Mouse (Mus musculus): ENCODE results near the gene Olfm2. TPM values are rescaled to one million over a fixed set of nuclear protein-coding genes. Genes with fewer than 3 reads are reported as not detected.
"Not testable (repeated sequence)": the region's sequence is repeated elsewhere in the genome, so short reads cannot be mapped to it uniquely, and the experiment has no call there.

The Olfm2 gene
- polyA plus RNA-seq, 1 experiment from 2014 or later: 269 TPM

- ATAC-seq: peak; percentile 94
- Histone ChIP-seq H3K4me1 (ENCODE audit: control insufficient read depth, insufficient read depth, low read depth, low read length) (peaks cover 30% of the 10 kb centered on the region), H3K4me3 (ENCODE audit: low read length) (peak within 1 kb of the TSS; percentile 90), H3K27me3 (replicated peaks; ENCODE audit: control insufficient read depth, insufficient read depth, low read length) (no peaks in the 10 kb centered on the region), H3K36me3 (ENCODE audit: control insufficient read depth, insufficient read depth, low read length) (peaks cover 8% of the 10 kb centered on the region), H3K4me2 (ENCODE audit: low read length) (peak within 1 kb of the TSS; percentile 99), H3K9me3 (ENCODE audit: control insufficient read depth, low read length) (no peaks in the 10 kb centered on the region), H3K27ac (ENCODE audit: low read depth, low read length) (peak within 1 kb of the TSS; percentile 89), H3K9ac (ENCODE audit: low read depth, low read length) (peak within 1 kb of the TSS; percentile 76)
- 1% methylated on average over 51 of the region's 51 CpGs for WGBS
Measured at GRCm38 (mm10) chr9:20642101-20642895, 103.9 kb downstream of the Olfm2 start, which contains the start of gene Ubl5. TSS of gene Ubl5 (plus strand) at chr9:20642878.

- no peak for ATAC-seq
- no peaks in the 10 kb centered on the region for H3K27me3 ChIP-seq (replicated peaks; ENCODE audit: control insufficient read depth, insufficient read depth, low read length)
- 31% methylated on average over 6 of the region's 6 CpGs for WGBS
- H3K9ac ChIP-seq (ENCODE audit: low read depth, low read length): peak overlapping the region; percentile 76
- peaks cover 6% of the 10 kb centered on the region; the same call in 1 of the 2 replicates for H3K36me3 ChIP-seq (ENCODE audit: control insufficient read depth, insufficient read depth, low read length)
- H3K4me3 ChIP-seq (ENCODE audit: low read length): peak overlapping the region; percentile 90
- peaks cover 30% of the 10 kb centered on the region for H3K4me1 ChIP-seq (ENCODE audit: control insufficient read depth, insufficient read depth, low read depth, low read length)
- H3K9me3 ChIP-seq (ENCODE audit: control insufficient read depth, low read length): no peaks in the 10 kb centered on the region
- peak overlapping the region; percentile 99 for H3K4me2 ChIP-seq (ENCODE audit: low read length)
- peak overlapping the region; percentile 89; the same call in 1 of the 2 replicates for H3K27ac ChIP-seq (ENCODE audit: low read depth, low read length)
Measured at GRCm38 (mm10) chr9:20641501-20641900, 104.6 kb downstream of the Olfm2 start.

GRCm38 (mm10) chr9:20639486-20639885 is 106.7 kb downstream of the Olfm2 start:
- Histone ChIP-seq H3K4me1 (ENCODE audit: control insufficient read depth, insufficient read depth, low read depth, low read length) (peaks cover 17% of the 10 kb centered on the region), H3K4me2 (ENCODE audit: low read length) (no peak overlapping the region), H3K27ac (ENCODE audit: low read depth, low read length) (no peak overlapping the region), H3K4me3 (ENCODE audit: low read length) (no peak overlapping the region), H3K9ac (ENCODE audit: low read depth, low read length) (no peak overlapping the region), H3K9me3 (ENCODE audit: control insufficient read depth, low read length) (no peaks in the 10 kb centered on the region), H3K36me3 (ENCODE audit: control insufficient read depth, insufficient read depth, low read length) (0 out of 2 replicates have a peak, but pooled peaks cover 6% of the 10 kb centered on the region), H3K27me3 (replicated peaks; ENCODE audit: control insufficient read depth, insufficient read depth, low read length) (no peaks in the 10 kb centered on the region)
- no peak for ATAC-seq
- 89% methylated on average over 4 of the region's 4 CpGs for WGBS

- H3K36me3 ChIP-seq (ENCODE audit: control insufficient read depth, insufficient read depth, low read length): 0 out of 2 replicates have a peak, but pooled peaks cover 6% of the 10 kb centered on the region
- 94% methylated on average over 19 of the region's 19 CpGs for WGBS
- H3K4me1 ChIP-seq (ENCODE audit: control insufficient read depth, insufficient read depth, low read depth, low read length): peaks cover 12% of the 10 kb centered on the region
- no peak overlapping the region for H3K27ac ChIP-seq (ENCODE audit: low read depth, low read length)
- no peaks in the 10 kb centered on the region for H3K27me3 ChIP-seq (replicated peaks; ENCODE audit: control insufficient read depth, insufficient read depth, low read length)
- no peak overlapping the region for H3K4me2 ChIP-seq (ENCODE audit: low read length)
- no peak for ATAC-seq
- H3K9me3 ChIP-seq (ENCODE audit: control insufficient read depth, low read length): no peaks in the 10 kb centered on the region
- H3K4me3 ChIP-seq (ENCODE audit: low read length): no peak overlapping the region
- no peak overlapping the region for H3K9ac ChIP-seq (ENCODE audit: low read depth, low read length)
Measured at GRCm38 (mm10) chr9:20638552-20638951, 107.6 kb downstream of the Olfm2 start.

GRCm38 (mm10) chr9:20636790-20637189 is 109.4 kb downstream of the Olfm2 start:
- no peak for ATAC-seq
- no peaks in the 10 kb centered on the region for H3K9me3 ChIP-seq (ENCODE audit: control insufficient read depth, low read length)
- WGBS: 83% methylated on average over 2 of the region's 2 CpGs
- H3K4me2 ChIP-seq (ENCODE audit: low read length): no peak overlapping the region
- peaks cover 11% of the 10 kb centered on the region for H3K4me1 ChIP-seq (ENCODE audit: control insufficient read depth, insufficient read depth, low read depth, low read length)
- H3K27ac ChIP-seq (ENCODE audit: low read depth, low read length): no peak overlapping the region
- H3K9ac ChIP-seq (ENCODE audit: low read depth, low read length): no peak overlapping the region
- H3K4me3 ChIP-seq (ENCODE audit: low read length): no peak overlapping the region
- no peaks in the 10 kb centered on the region for H3K27me3 ChIP-seq (replicated peaks; ENCODE audit: control insufficient read depth, insufficient read depth, low read length)
- 0 out of 2 replicates have a peak, but pooled peaks cover 6% of the 10 kb centered on the region for H3K36me3 ChIP-seq (ENCODE audit: control insufficient read depth, insufficient read depth, low read length)

GRCm38 (mm10) chr9:20636256-20636655 is 109.9 kb downstream of the Olfm2 start:
- H3K4me2 ChIP-seq (ENCODE audit: low read length): no peak overlapping the region
- no peaks in the 10 kb centered on the region for H3K27me3 ChIP-seq (replicated peaks; ENCODE audit: control insufficient read depth, insufficient read depth, low read length)
- no peaks in the 10 kb centered on the region for H3K9me3 ChIP-seq (ENCODE audit: control insufficient read depth, low read length)
- 84% methylated on average over 3 of the region's 3 CpGs for WGBS
- H3K9ac ChIP-seq (ENCODE audit: low read depth, low read length): no peak overlapping the region
- 0 out of 2 replicates have a peak, but pooled peaks cover 6% of the 10 kb centered on the region for H3K36me3 ChIP-seq (ENCODE audit: control insufficient read depth, insufficient read depth, low read length)
- H3K4me1 ChIP-seq (ENCODE audit: control insufficient read depth, insufficient read depth, low read depth, low read length): peaks cover 7% of the 10 kb centered on the region
- no peak overlapping the region for H3K27ac ChIP-seq (ENCODE audit: low read depth, low read length)
- no peak overlapping the region for H3K4me3 ChIP-seq (ENCODE audit: low read length)
- no peak for ATAC-seq

GRCm38 (mm10) chr9:20635676-20636075 is 110.5 kb downstream of the Olfm2 start:
- 94% methylated on average over 8 of the region's 8 CpGs for WGBS

GRCm38 (mm10) chr9:20631332-20631731 is 114.8 kb downstream of the Olfm2 start:
- no peak overlapping the region for H3K27ac ChIP-seq (ENCODE audit: low read depth, low read length)
- H3K9me3 ChIP-seq (ENCODE audit: control insufficient read depth, low read length): no peaks in the 10 kb centered on the region
- H3K36me3 ChIP-seq (ENCODE audit: control insufficient read depth, insufficient read depth, low read length): 0 out of 2 replicates have a peak, but pooled peaks cover 3% of the 10 kb centered on the region
- WGBS: 90% methylated on average over 2 of the region's 2 CpGs
- H3K4me2 ChIP-seq (ENCODE audit: low read length): no peak overlapping the region
- H3K4me3 ChIP-seq (ENCODE audit: low read length): no peak overlapping the region
- no peak overlapping the region for H3K9ac ChIP-seq (ENCODE audit: low read depth, low read length)
- H3K4me1 ChIP-seq (ENCODE audit: control insufficient read depth, insufficient read depth, low read depth, low read length): no peaks in the 10 kb centered on the region
- ATAC-seq: no peak
- no peaks in the 10 kb centered on the region for H3K27me3 ChIP-seq (replicated peaks; ENCODE audit: control insufficient read depth, insufficient read depth, low read length)

More at GRCm38 (mm10) chr9:20635676-20636075, 110.5 kb downstream of the Olfm2 start:
- not testable (repeated sequence) for H3K27ac ChIP-seq (ENCODE audit: low read depth, low read length); H3K4me1 ChIP-seq (ENCODE audit: control insufficient read depth, insufficient read depth, low read depth, low read length); H3K27me3 ChIP-seq (replicated peaks; ENCODE audit: control insufficient read depth, insufficient read depth, low read length); ATAC-seq; H3K9me3 ChIP-seq (ENCODE audit: control insufficient read depth, low read length); H3K36me3 ChIP-seq (ENCODE audit: control insufficient read depth, insufficient read depth, low read length); H3K4me2 ChIP-seq (ENCODE audit: low read length); H3K9ac ChIP-seq (ENCODE audit: low read depth, low read length); H3K4me3 ChIP-seq (ENCODE audit: low read length)
